Mouse (Mus musculus) megakaryocyte progenitor cell, adult 5-6 weeks (primary cell): ENCODE measurements around the gene Urb2. TPM values are rescaled to one million over a fixed set of nuclear protein-coding genes. Genes with fewer than 3 reads are reported as not detected.
"Not testable (repeated sequence)": the region's sequence is repeated elsewhere in the genome, so short reads cannot be mapped to it uniquely, and the experiment has no call there.

ENCODE experiments used
- ATAC-seq: replicated peaks from 2 replicates; pipeline ENCODE4 v1.8.0; 2016; ENCODE audit warnings: mild to moderate bottlenecking, moderate TSS enrichment, inconsistent platforms; ENCODE audit not compliant: poor library complexity
- total RNA-seq, 2 experiments: library from RNA; stranded (forward) in 1 of 2; stranded (reverse) in 1 of 2; fragments of 157-497, 149-512 nt in 1 of 2; fragments of 200-1000 nt in 1 of 2; gene quantifications; 2 replicates each; pipeline versions ENCODE4 v1.2.3 to v1.2.4; 2015 to 2017

Gene Urb2
- total RNA-seq, 2 experiments from 2014 or later, result 24.2 to 29.6 TPM

- ATAC-seq, result no peak
These were observed 9.2 kb upstream of the Urb2 start for GRCm38 (mm10) chr8:124011989-124012586.

GRCm38 (mm10) chr8:124014299-124014698, 7.0 kb upstream of the Urb2 start:
- not testable (repeated sequence) for ATAC-seq

- ATAC-seq, result no peak
These were observed 6.6 kb upstream of the Urb2 start for GRCm38 (mm10) chr8:124014751-124015150.

GRCm38 (mm10) chr8:124019782-124020181, 1.5 kb upstream of the Urb2 start:
- peak; percentile 63 for ATAC-seq

GRCm38 (mm10) chr8:124020439-124021236, 670 bp upstream of the Urb2 start:
- peak; percentile 46 for ATAC-seq

GRCm38 (mm10) chr8:124026265-124026664, 5.0 kb downstream of the Urb2 start:
- ATAC-seq, result not testable (repeated sequence)

GRCm38 (mm10) chr8:124027831-124028230, 6.5 kb downstream of the Urb2 start:
- ATAC-seq, result no peak

GRCm38 (mm10) chr8:124033400-124033799, 12.1 kb downstream of the Urb2 start:
- no peak for ATAC-seq

- ATAC-seq, result no peak
These were observed 16.8 kb downstream of the Urb2 start for GRCm38 (mm10) chr8:124038121-124038520.

GRCm38 (mm10) chr8:124039351-124039750, 18.0 kb downstream of the Urb2 start:
- no peak for ATAC-seq

- no peak for ATAC-seq
These were observed 20.9 kb downstream of the Urb2 start for GRCm38 (mm10) chr8:124042201-124042600.

GRCm38 (mm10) chr8:124044421-124044820, 23.1 kb downstream of the Urb2 start:
- ATAC-seq, result no peak

GRCm38 (mm10) chr8:124044931-124045330, 23.6 kb downstream of the Urb2 start:
- no peak for ATAC-seq

GRCm38 (mm10) chr8:124045856-124046255, 24.5 kb downstream of the Urb2 start:
- ATAC-seq, result no peak

- peak; percentile 97 for ATAC-seq
These were observed 30.8 kb downstream of the Urb2 start for GRCm38 (mm10) chr8:124052110-124052509.

GRCm38 (mm10) chr8:124052568-124052967, 31.3 kb downstream of the Urb2 start:
- no peak for ATAC-seq

GRCm38 (mm10) chr8:124056832-124057655, 35.7 kb downstream of the Urb2 start:
- no peak for ATAC-seq

GRCm38 (mm10) chr8:124066325-124067058, 45.2 kb downstream of the Urb2 start:
- ATAC-seq, result peak; percentile 79

- ATAC-seq, result no peak
These were observed 45.9 kb downstream of the Urb2 start for GRCm38 (mm10) chr8:124067059-124067750.
